9 mouse cellular contexts compared by ENCODE assay signal in the genomic region with DNA sequence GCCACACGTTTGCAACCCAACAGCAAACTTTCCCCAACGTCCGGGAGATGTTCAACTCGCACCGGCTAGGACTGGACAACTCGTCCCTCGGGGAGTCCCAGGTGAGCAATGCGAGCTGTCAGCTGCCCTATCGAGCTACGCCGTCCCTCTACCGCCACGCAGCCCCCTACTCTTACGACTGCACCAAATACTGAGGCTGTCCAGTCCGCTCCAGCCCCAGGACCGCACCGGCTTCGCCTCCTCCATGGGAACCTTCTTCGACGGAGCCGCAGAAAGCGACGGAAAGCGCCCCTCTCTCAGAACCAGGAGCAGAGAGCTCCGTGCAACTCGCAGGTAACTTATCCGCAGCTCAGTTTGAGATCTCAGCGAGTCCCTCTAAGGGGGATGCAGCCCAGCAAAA. TPM values are rescaled to one million over a fixed set of nuclear protein-coding genes. Genes with fewer than 3 reads are reported as not detected.
DNase-seq lines count a peak whose midpoint lies in the region; ATAC-seq and TF ChIP-seq lines count a peak whose summit lies in the region.
"Had no signal": no experiment of that assay in that cellular context is flagged by ENCODE, and none has a peak within 500 bp of the region (broad histone marks: within the 10 kb centered on the region; RNA-seq: fewer than 3 reads in every experiment).

No protein-coding gene starts in this region.

- under 1% methylated on average over 28 of the region's 28 CpGs for WGBS in lung, embryonic 15.5 days
- WGBS in intestine, embryonic 15.5 days: 1% methylated on average over 28 of the region's 28 CpGs
- 3% methylated on average over 28 of the region's 28 CpGs for WGBS in neural tube, embryonic 15.5 days

- ATAC-seq in lung, embryonic 15.5 days (ENCODE audit: borderline replicate concordance, extremely low read depth, low FRiP score, low TSS enrichment): no peak
- no peak for ATAC-seq in intestine, embryonic 15.5 days
- no peak for ATAC-seq in neural tube, embryonic 15.5 days (ENCODE audit: low FRiP score)

- TF ChIP-seq POLR2A in embryonic fibroblast, embryonic 13.5 days (IDR thresholded peaks at IDR 0.05; ENCODE audit: low read depth, low read length): no peak

- no peak overlapping the region for H3K9ac ChIP-seq in lung, embryonic 15.5 days
- no peak overlapping the region for H3K9ac ChIP-seq in intestine, embryonic 15.5 days
- H3K9ac ChIP-seq in neural tube, embryonic 15.5 days (replicated peaks): no peak overlapping the region

- H3K4me1 ChIP-seq in lung, embryonic 15.5 days: peaks cover 32% of the 10 kb centered on the region
- H3K4me1 ChIP-seq in embryonic fibroblast, embryonic 13.5 days (ENCODE audit: control insufficient read depth, insufficient read depth, low read length): peaks cover under 1% of the 10 kb centered on the region; the same call in 1 of the 2 replicates
- H3K4me1 ChIP-seq in intestine, embryonic 15.5 days (replicated peaks): peaks cover 15% of the 10 kb centered on the region
- peaks cover 22% of the 10 kb centered on the region for H3K4me1 ChIP-seq in neural tube, embryonic 15.5 days

- no peaks in the 10 kb centered on the region for H3K9me3 ChIP-seq in lung, embryonic 15.5 days
- H3K9me3 ChIP-seq in intestine, embryonic 15.5 days: no peaks in the 10 kb centered on the region; the same call in 1 of the 2 replicates
- H3K9me3 ChIP-seq in neural tube, embryonic 15.5 days (replicated peaks): no peaks in the 10 kb centered on the region

- DNase-seq in lung, postnatal 14 days: no peak
- DNase-seq in MN1 (ENCODE audit: low spot score): no peak
- no peak for DNase-seq in right cerebral cortex, postnatal 10 days (ENCODE audit: low spot score in 2 of 2)
- DNase-seq in layer of hippocampus, adult 9-10 months (ENCODE audit: low spot score): no peak

- H3K4me2 ChIP-seq in lung, embryonic 15.5 days: peak overlapping the region; percentile 95
- H3K4me2 ChIP-seq in intestine, embryonic 15.5 days (replicated peaks): peak overlapping the region; percentile 89
- peak overlapping the region; percentile 59; the same call in 1 of the 2 replicates for H3K4me2 ChIP-seq in neural tube, embryonic 15.5 days

- TF ChIP-seq CTCF in embryonic fibroblast, embryonic 13.5 days (IDR thresholded peaks at IDR 0.05; ENCODE audit: borderline replicate concordance, insufficient read depth, low read length): no peak

- H3K27me3 ChIP-seq in lung, embryonic 15.5 days: peaks cover 92% of the 10 kb centered on the region
- H3K27me3 ChIP-seq in intestine, embryonic 15.5 days (replicated peaks): peaks cover 90% of the 10 kb centered on the region
- peaks cover 92% of the 10 kb centered on the region for H3K27me3 ChIP-seq in neural tube, embryonic 15.5 days (replicated peaks)

- H3K27ac ChIP-seq in lung, embryonic 15.5 days: no peak overlapping the region
- peak overlapping the region; percentile 47 for H3K27ac ChIP-seq in embryonic fibroblast, embryonic 13.5 days (ENCODE audit: insufficient read depth, low read length)
- no peak overlapping the region for H3K27ac ChIP-seq in intestine, embryonic 15.5 days
- no peak overlapping the region for H3K27ac ChIP-seq in neural tube, embryonic 15.5 days (replicated peaks)
- H3K27ac ChIP-seq: left cerebral cortex, adult 2 months had no signal

- H3K4me3 ChIP-seq in lung, embryonic 15.5 days: peak overlapping the region; percentile 53
- peak overlapping the region; percentile 83 for H3K4me3 ChIP-seq in embryonic fibroblast, embryonic 13.5 days (ENCODE audit: insufficient read depth, low read length)
- H3K4me3 ChIP-seq in intestine, embryonic 15.5 days (replicated peaks): peak overlapping the region; percentile 45
- H3K4me3 ChIP-seq in neural tube, embryonic 15.5 days (replicated peaks): peak overlapping the region; percentile 39

- no peaks in the 10 kb centered on the region for H3K36me3 ChIP-seq in lung, embryonic 15.5 days
- no peaks in the 10 kb centered on the region for H3K36me3 ChIP-seq in intestine, embryonic 15.5 days
- H3K36me3 ChIP-seq in neural tube, embryonic 15.5 days: no peaks in the 10 kb centered on the region

RNA-seq across cellular contexts. Expression of gene Foxc2, which starts 1.9 kb away (rescaled TPM):
- polyA plus RNA-seq in lung, embryonic 15.5 days (2015; fragmentation: Nextera tagmentation; extraction: Ambion mirVana): 2.1 and 2.3 TPM in 2 replicates
- 14.6 and 18.1 TPM in 2 replicates for polyA plus RNA-seq in embryonic fibroblast, embryonic 13.5 days (2011; ENCODE audit: insufficient read length, low read depth, missing spikeins)
- 0.69 and 0.80 TPM in 2 replicates for polyA plus RNA-seq in intestine, embryonic 15.5 days (2015; fragmentation: Nextera tagmentation; extraction: Ambion mirVana)
- 3.4 TPM in 2 replicates for polyA plus RNA-seq in neural tube, embryonic 15.5 days (2015; fragmentation: Nextera tagmentation; extraction: Ambion mirVana)

RNA-seq across cellular contexts. Expression of gene Mthfsd, which starts 9.7 kb away (rescaled TPM):
- polyA plus RNA-seq in lung, embryonic 15.5 days (2015; fragmentation: Nextera tagmentation; extraction: Ambion mirVana): 60.2 and 60.8 TPM in 2 replicates
- polyA plus RNA-seq in embryonic fibroblast, embryonic 13.5 days (2011; ENCODE audit: insufficient read length, low read depth, missing spikeins): 58.3 and 63.3 TPM in 2 replicates
- polyA plus RNA-seq in intestine, embryonic 15.5 days (2015; fragmentation: Nextera tagmentation; extraction: Ambion mirVana): 50.6 and 52.3 TPM in 2 replicates
- polyA plus RNA-seq in neural tube, embryonic 15.5 days (2015; fragmentation: Nextera tagmentation; extraction: Ambion mirVana): 50.6 and 52.5 TPM in 2 replicates

RNA-seq across cellular contexts. Expression of gene Foxl1, which starts 9.8 kb away (rescaled TPM):
- 6.8 and 8.5 TPM in 2 replicates for polyA plus RNA-seq in lung, embryonic 15.5 days (2015; fragmentation: Nextera tagmentation; extraction: Ambion mirVana)
- polyA plus RNA-seq in embryonic fibroblast, embryonic 13.5 days (2011; ENCODE audit: insufficient read length, low read depth, missing spikeins): 1.1 and 2.0 TPM in 2 replicates
- polyA plus RNA-seq in intestine, embryonic 15.5 days (2015; fragmentation: Nextera tagmentation; extraction: Ambion mirVana): 9.0 and 9.3 TPM in 2 replicates
- polyA plus RNA-seq in neural tube, embryonic 15.5 days (2015; fragmentation: Nextera tagmentation; extraction: Ambion mirVana): 0.15 and 0.51 TPM in 2 replicates

RNA-seq across cellular contexts. Expression of gene Foxf1, which starts 33.7 kb away (rescaled TPM):
- 151 and 157 TPM in 2 replicates for polyA plus RNA-seq in lung, embryonic 15.5 days (2015; fragmentation: Nextera tagmentation; extraction: Ambion mirVana)
- polyA plus RNA-seq in embryonic fibroblast, embryonic 13.5 days (2011; ENCODE audit: insufficient read length, low read depth, missing spikeins): 6.9 TPM in 2 replicates
- polyA plus RNA-seq in intestine, embryonic 15.5 days (2015; fragmentation: Nextera tagmentation; extraction: Ambion mirVana): 105 and 126 TPM in 2 replicates
- 1.6 and 15.7 TPM in 2 replicates for polyA plus RNA-seq in neural tube, embryonic 15.5 days (2015; fragmentation: Nextera tagmentation; extraction: Ambion mirVana)
